Mouse (Mus musculus): ENCODE measurements around the gene Psmd7. TPM values are rescaled to one million over a fixed set of nuclear protein-coding genes. Genes with fewer than 3 reads are reported as not detected.
"Not testable (repeated sequence)": the region's sequence is repeated elsewhere in the genome, so short reads cannot be mapped to it uniquely, and the experiment has no call there.

Gene Psmd7
- polyA plus RNA-seq (2014; fragmentation: Nextera tagmentation; extraction: Ambion mirVana), result 350 and 362 TPM in 2 replicates

- peak; percentile 98 for DNase-seq (ENCODE audit: low spot score)
- 2% methylated on average over 65 of the region's 65 CpGs for WGBS
- Histone ChIP-seq H3K9me3 (replicated peaks; ENCODE audit: control insufficient read depth, low read length) (no peaks in the 10 kb centered on the region), H3K4me2 (ENCODE audit: low read depth, low read length) (peak within 1 kb of the TSS; percentile 62), H3K4me3 (ENCODE audit: low read depth, low read length) (peak within 1 kb of the TSS; percentile 93), H3K9ac (replicated peaks; ENCODE audit: low read length) (peak within 1 kb of the TSS; percentile 93), H3K4me1 (ENCODE audit: control insufficient read depth, insufficient read depth, low read length) (no peaks in the 10 kb centered on the region), H3K27me3 (ENCODE audit: control insufficient read depth, insufficient read depth, low read length) (no peaks in the 10 kb centered on the region), H3K36me3 (replicated peaks; ENCODE audit: control insufficient read depth, insufficient read depth, low read depth, low read length) (peaks cover 4% of the 10 kb centered on the region; the same call in 1 of the 2 replicates), H3K27ac (replicated peaks; ENCODE audit: low read depth, low read length) (peak within 1 kb of the TSS; percentile 47; the same call in 1 of the 2 replicates)
- peak; percentile 93 for ATAC-seq (replicated peaks; ENCODE audit: insufficient number of reproducible peaks, low FRiP score, low TSS enrichment, low read depth)
Observed at GRCm38 (mm10) chr8:107587995-107588780, at the start of gene Psmd7. Psmd7 (minus strand) TSS chr8:107588464.

DNA sequence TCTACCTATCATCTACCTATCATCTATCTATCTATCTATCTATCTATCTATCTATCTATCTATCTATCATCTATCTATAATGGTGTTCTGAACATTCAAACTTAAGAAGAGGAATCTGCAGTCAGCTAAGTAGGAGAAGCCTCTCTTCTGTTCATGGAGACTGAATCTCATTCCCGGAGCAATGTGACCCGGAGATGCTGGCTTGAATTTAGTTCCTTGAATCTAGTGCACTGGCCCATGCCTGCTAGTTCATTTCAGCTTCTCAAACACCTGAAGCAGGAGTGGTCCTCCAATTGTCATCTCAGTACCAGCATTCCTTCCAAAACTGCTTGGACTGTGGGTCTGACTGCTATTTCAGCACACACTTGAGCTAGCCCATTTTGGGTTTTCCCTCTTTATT lies 45.5 kb upstream of the Psmd7 start:
- Histone ChIP-seq H3K4me2 (ENCODE audit: low read depth, low read length) (no peak overlapping the region), H3K27ac (replicated peaks; ENCODE audit: low read depth, low read length) (no peak overlapping the region), H3K9ac (replicated peaks; ENCODE audit: low read length) (no peak overlapping the region), H3K27me3 (ENCODE audit: control insufficient read depth, insufficient read depth, low read length) (no peaks in the 10 kb centered on the region), H3K36me3 (replicated peaks; ENCODE audit: control insufficient read depth, insufficient read depth, low read depth, low read length) (no peaks in the 10 kb centered on the region), H3K9me3 (replicated peaks; ENCODE audit: control insufficient read depth, low read length) (no peaks in the 10 kb centered on the region), H3K4me3 (ENCODE audit: low read depth, low read length) (no peak overlapping the region), H3K4me1 (ENCODE audit: control insufficient read depth, insufficient read depth, low read length) (no peaks in the 10 kb centered on the region)
- DNase-seq (ENCODE audit: low spot score) (no peak), ATAC-seq (replicated peaks; ENCODE audit: insufficient number of reproducible peaks, low FRiP score, low TSS enrichment, low read depth) (no peak)
- WGBS, result 93% methylated on average over 2 of the region's 2 CpGs

GRCm38 (mm10) chr8:107629701-107630100 lies 41.4 kb upstream of the Psmd7 start:
- WGBS, result 75% methylated on average over 11 of the region's 11 CpGs

DNA sequence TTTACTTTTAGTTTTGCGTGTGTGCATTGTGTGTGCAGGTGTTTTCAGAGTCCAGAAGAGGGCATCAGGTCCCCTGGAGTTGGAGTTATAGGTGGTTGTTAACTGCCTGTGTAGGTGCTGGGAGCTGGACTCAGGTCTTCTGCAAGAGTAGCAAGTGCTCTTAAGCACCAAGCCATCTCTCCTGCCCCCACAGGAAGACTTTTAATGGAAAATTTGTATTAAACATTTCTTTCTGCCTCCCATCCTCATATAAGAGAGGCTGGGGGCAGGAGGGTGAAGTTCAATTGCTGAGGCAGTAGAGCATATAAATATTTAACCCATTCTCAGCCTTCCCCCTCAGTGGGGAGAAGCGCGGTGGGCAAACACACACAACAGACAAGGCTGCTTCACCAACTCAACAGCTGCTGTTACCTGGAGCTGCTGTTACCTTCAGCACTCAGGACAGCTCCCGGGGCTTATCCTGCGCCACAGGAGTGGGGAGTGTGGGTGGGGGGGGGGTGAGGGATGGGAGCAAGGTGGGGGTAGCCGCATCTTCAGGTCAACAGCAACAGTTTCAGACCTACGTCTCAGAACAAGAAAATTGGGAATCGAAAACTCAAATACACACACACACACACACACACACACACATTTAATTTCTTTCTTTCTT lies 40.4 kb upstream of the Psmd7 start:
- no peaks in the 10 kb centered on the region for H3K4me1 ChIP-seq (ENCODE audit: control insufficient read depth, insufficient read depth, low read length)
- ATAC-seq (replicated peaks; ENCODE audit: insufficient number of reproducible peaks, low FRiP score, low TSS enrichment, low read depth) (no peak), DNase-seq (ENCODE audit: low spot score) (peak; percentile 60)

More at GRCm38 (mm10) chr8:107629701-107630100, 41.4 kb upstream of the Psmd7 start:
- Histone ChIP-seq H3K27me3 (ENCODE audit: control insufficient read depth, insufficient read depth, low read length) (no peaks in the 10 kb centered on the region), H3K4me3 (ENCODE audit: low read depth, low read length) (no peak overlapping the region), H3K4me1 (ENCODE audit: control insufficient read depth, insufficient read depth, low read length) (no peaks in the 10 kb centered on the region), H3K27ac (replicated peaks; ENCODE audit: low read depth, low read length) (no peak overlapping the region), H3K9me3 (replicated peaks; ENCODE audit: control insufficient read depth, low read length) (no peaks in the 10 kb centered on the region), H3K9ac (replicated peaks; ENCODE audit: low read length) (no peak overlapping the region), H3K36me3 (replicated peaks; ENCODE audit: control insufficient read depth, insufficient read depth, low read depth, low read length) (no peaks in the 10 kb centered on the region), H3K4me2 (ENCODE audit: low read depth, low read length) (no peak overlapping the region)
- DNase-seq (ENCODE audit: low spot score), result no peak
- ATAC-seq (replicated peaks; ENCODE audit: insufficient number of reproducible peaks, low FRiP score, low TSS enrichment, low read depth), result no peak

DNA sequence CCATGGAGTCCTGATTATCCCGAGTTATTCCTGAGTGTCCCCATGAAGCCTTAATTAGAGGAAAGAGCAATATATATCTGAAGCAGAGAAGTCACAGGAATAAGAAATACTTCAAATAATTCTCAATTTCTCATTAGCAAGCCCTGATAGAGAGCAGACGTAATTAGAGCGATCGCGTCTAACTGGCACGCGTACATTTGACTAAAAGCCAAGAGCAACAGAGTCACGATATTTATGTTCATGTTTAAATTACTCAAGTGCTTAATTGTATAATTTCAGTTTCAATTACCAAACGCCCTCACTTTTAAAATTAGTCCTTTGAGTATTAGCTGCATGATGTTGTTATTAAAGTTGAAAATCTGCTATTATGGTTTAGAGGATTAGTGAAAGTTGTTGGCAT lies 39.6 kb upstream of the Psmd7 start:
- Histone ChIP-seq H3K4me3 (ENCODE audit: low read depth, low read length) (no peak overlapping the region), H3K27me3 (ENCODE audit: control insufficient read depth, insufficient read depth, low read length) (no peaks in the 10 kb centered on the region), H3K4me2 (ENCODE audit: low read depth, low read length) (no peak overlapping the region), H3K9me3 (replicated peaks; ENCODE audit: control insufficient read depth, low read length) (no peaks in the 10 kb centered on the region), H3K9ac (replicated peaks; ENCODE audit: low read length) (no peak overlapping the region), H3K36me3 (replicated peaks; ENCODE audit: control insufficient read depth, insufficient read depth, low read depth, low read length) (no peaks in the 10 kb centered on the region), H3K4me1 (ENCODE audit: control insufficient read depth, insufficient read depth, low read length) (no peaks in the 10 kb centered on the region), H3K27ac (replicated peaks; ENCODE audit: low read depth, low read length) (no peak overlapping the region)
- ATAC-seq (replicated peaks; ENCODE audit: insufficient number of reproducible peaks, low FRiP score, low TSS enrichment, low read depth) (no peak), DNase-seq (ENCODE audit: low spot score) (no peak)
- 86% methylated on average over 9 of the region's 9 CpGs for WGBS

More for the DNA sequence above, 40.4 kb upstream of the Psmd7 start:
- Histone ChIP-seq H3K27ac (replicated peaks; ENCODE audit: low read depth, low read length) (no peak overlapping the region), H3K27me3 (ENCODE audit: control insufficient read depth, insufficient read depth, low read length) (no peaks in the 10 kb centered on the region), H3K36me3 (replicated peaks; ENCODE audit: control insufficient read depth, insufficient read depth, low read depth, low read length) (no peaks in the 10 kb centered on the region), H3K4me2 (ENCODE audit: low read depth, low read length) (no peak overlapping the region), H3K9ac (replicated peaks; ENCODE audit: low read length) (no peak overlapping the region), H3K4me3 (ENCODE audit: low read depth, low read length) (no peak overlapping the region), H3K9me3 (replicated peaks; ENCODE audit: control insufficient read depth, low read length) (no peaks in the 10 kb centered on the region)
- 59% methylated on average over 8 of the region's 8 CpGs for WGBS

DNA sequence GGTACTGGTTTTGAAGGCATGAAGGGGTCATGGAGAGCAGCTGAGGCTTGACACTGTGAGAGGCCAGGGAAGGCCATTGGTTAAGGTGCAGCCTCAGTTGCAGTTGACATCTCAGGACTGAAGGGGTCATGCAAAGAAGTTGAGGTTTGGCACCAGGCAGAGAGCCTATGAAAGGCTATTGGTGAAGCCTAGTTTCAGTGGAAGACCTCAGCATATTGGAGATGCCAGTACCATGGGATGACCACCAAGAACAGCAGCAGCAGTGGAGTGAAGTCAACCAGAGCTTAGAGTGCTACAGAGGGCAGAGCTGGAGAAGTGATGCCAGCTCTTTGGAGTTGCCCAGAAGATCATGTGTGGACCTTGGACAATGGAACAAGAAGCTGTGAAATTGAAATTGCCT lies 36.0 kb upstream of the Psmd7 start:
- H3K9ac ChIP-seq (replicated peaks; ENCODE audit: low read length); H3K4me2 ChIP-seq (ENCODE audit: low read depth, low read length): not testable (repeated sequence)

DNA sequence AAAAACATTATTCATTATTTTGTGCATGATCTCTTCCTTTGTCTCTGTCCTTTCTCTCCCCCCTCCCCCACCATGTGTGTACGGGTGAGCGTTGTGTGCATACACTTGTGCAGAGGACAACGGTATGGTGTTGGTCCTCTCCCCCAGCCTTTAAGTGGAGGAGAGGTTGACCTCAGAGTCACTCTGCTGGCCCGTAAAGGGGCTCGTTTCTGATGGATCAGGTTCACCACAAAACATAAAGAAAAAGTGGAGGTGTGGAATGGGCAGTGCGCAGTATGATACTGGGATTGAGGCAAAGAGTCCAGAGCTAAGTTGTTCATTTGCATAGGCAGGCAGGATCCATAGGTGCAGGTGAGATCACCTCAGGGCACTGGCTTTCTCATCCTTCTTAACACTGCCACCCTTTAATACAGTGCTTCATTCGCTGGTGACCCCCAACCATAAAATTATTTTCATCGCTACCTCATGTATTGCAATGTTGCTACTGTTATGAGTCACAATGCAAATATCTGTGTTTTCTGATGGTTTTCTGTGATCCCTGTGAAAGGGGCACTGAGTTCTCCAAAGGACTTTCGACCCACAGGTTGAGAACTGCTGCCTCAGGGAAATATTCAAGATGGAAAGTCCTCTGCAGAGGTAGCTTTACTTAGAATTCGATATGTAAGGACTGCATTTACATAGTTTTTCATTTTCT lies 33.8 kb upstream of the Psmd7 start:
- Histone ChIP-seq H3K36me3 (replicated peaks; ENCODE audit: control insufficient read depth, insufficient read depth, low read depth, low read length) (no peaks in the 10 kb centered on the region), H3K4me2 (ENCODE audit: low read depth, low read length) (no peak overlapping the region), H3K27ac (replicated peaks; ENCODE audit: low read depth, low read length) (no peak overlapping the region), H3K27me3 (ENCODE audit: control insufficient read depth, insufficient read depth, low read length) (no peaks in the 10 kb centered on the region), H3K4me3 (ENCODE audit: low read depth, low read length) (no peak overlapping the region), H3K9me3 (replicated peaks; ENCODE audit: control insufficient read depth, low read length) (no peaks in the 10 kb centered on the region), H3K4me1 (ENCODE audit: control insufficient read depth, insufficient read depth, low read length) (0 out of 2 replicates have a peak, but pooled peaks cover 4% of the 10 kb centered on the region), H3K9ac (replicated peaks; ENCODE audit: low read length) (no peak overlapping the region)
- WGBS, result 85% methylated on average over 10 of the region's 10 CpGs
- DNase-seq (ENCODE audit: low spot score) (no peak), ATAC-seq (replicated peaks; ENCODE audit: insufficient number of reproducible peaks, low FRiP score, low TSS enrichment, low read depth) (no peak)

More for the DNA sequence above, 36.0 kb upstream of the Psmd7 start:
- not testable (repeated sequence) for DNase-seq (ENCODE audit: low spot score); ATAC-seq (replicated peaks; ENCODE audit: insufficient number of reproducible peaks, low FRiP score, low TSS enrichment, low read depth); H3K36me3 ChIP-seq (replicated peaks; ENCODE audit: control insufficient read depth, insufficient read depth, low read depth, low read length); H3K9me3 ChIP-seq (replicated peaks; ENCODE audit: control insufficient read depth, low read length); H3K4me3 ChIP-seq (ENCODE audit: low read depth, low read length); H3K27me3 ChIP-seq (ENCODE audit: control insufficient read depth, insufficient read depth, low read length); H3K27ac ChIP-seq (replicated peaks; ENCODE audit: low read depth, low read length); H3K4me1 ChIP-seq (ENCODE audit: control insufficient read depth, insufficient read depth, low read length)
